Mouse (Mus musculus) small intestine, adult 2 months (tissue): ENCODE data around the gene Mup15. TPM values are rescaled to one million over a fixed set of nuclear protein-coding genes. Genes with fewer than 3 reads are reported as not detected.
"Not testable (repeated sequence)": the region's sequence is repeated elsewhere in the genome, so short reads cannot be mapped to it uniquely, and the experiment has no call there.

Source experiments
- H3K27ac ChIP-seq: fragments of 200-500 bp; 2 replicates; pipeline ENCODE4 v1.5.1; 2012; ENCODE audit warnings: low read depth, low read length, control low read depth, inconsistent platforms; ENCODE audit not compliant: insufficient read depth
- H3K27me3 ChIP-seq: fragments of 200-500 bp; 2 replicates; pipeline ENCODE4 v1.6.1; 2012; ENCODE audit warnings: mild to moderate bottlenecking, moderate library complexity, low read length, inconsistent platforms; ENCODE audit not compliant: control insufficient read depth, insufficient read depth
- H3K36me3 ChIP-seq: fragments of 200-500 bp; 2 replicates; pipeline ENCODE4 v1.6.1; 2012; ENCODE audit warnings: mild to moderate bottlenecking, low read length, control low read depth, inconsistent platforms; ENCODE audit not compliant: control insufficient read depth, insufficient read depth
- H3K4me1 ChIP-seq: fragments of 200-500 bp; 2 replicates; pipeline ENCODE4 v1.6.1; 2012; ENCODE audit warnings: low read length, inconsistent platforms, mixed read lengths; ENCODE audit not compliant: control insufficient read depth, insufficient read depth, insufficient read length
- H3K4me3 ChIP-seq: fragments of 200-500 bp; 2 replicates; pipeline ENCODE4 v1.5.1; 2012; ENCODE audit warnings: low read depth, mild to moderate bottlenecking, control low read depth, inconsistent platforms, low read length, moderate library complexity
- WGBS: fragments of 180-500 bp; shearing (Covaris S2); methylation state at CpG from one replicate; pipeline ENCODE4 v1.1.7; 2018; 5-methylcytosine and 5-hydroxymethylcytosine counted together
- polyA plus RNA-seq: library from polyadenylated mRNA; depleted of rRNA; stranded (reverse); fragments of >200 nt; gene quantifications from 2 replicates; pipeline ENCODE4 v1.2.3, GENCODE M21; 2012; rRNA removed

The Mup15 gene
- not detected in 2 replicates for polyA plus RNA-seq

GRCm38 (mm10) chr4:61439643-61440042 is at the start of gene Mup15:
Mup15 (minus strand) TSS chr4:61439743.
- not testable (repeated sequence) for H3K4me1 ChIP-seq, H3K27me3 ChIP-seq, H3K36me3 ChIP-seq, H3K4me3 ChIP-seq, H3K27ac ChIP-seq
- no CpG with 5 or more reads among the region's 4 CpGs for WGBS

Other genes with a start within 250 kb of the Mup15 start
- gene Mup13, start 211.5 kb downstream of the Mup15 start, polyA plus RNA-seq = not detected in 2 replicates
- not detected in 2 replicates for gene Mup14, start 135.7 kb downstream of the Mup15 start, polyA plus RNA-seq
- gene Mup16, start 79.8 kb upstream of the Mup15 start, polyA plus RNA-seq = not detected in 2 replicates
- not detected in 2 replicates for gene Mup17, start 156.1 kb upstream of the Mup15 start, polyA plus RNA-seq
- not detected in 2 replicates for gene Mup18, start 234.4 kb upstream of the Mup15 start, polyA plus RNA-seq